Mouse (Mus musculus): ENCODE data around the gene Zfyve26. TPM values are rescaled to one million over a fixed set of nuclear protein-coding genes. Genes with fewer than 3 reads are reported as not detected.

Zfyve26 gene
- 7.0 and 8.7 TPM in 2 replicates for polyA plus RNA-seq (2015; fragmentation: Nextera tagmentation; extraction: Ambion mirVana)

DNA sequence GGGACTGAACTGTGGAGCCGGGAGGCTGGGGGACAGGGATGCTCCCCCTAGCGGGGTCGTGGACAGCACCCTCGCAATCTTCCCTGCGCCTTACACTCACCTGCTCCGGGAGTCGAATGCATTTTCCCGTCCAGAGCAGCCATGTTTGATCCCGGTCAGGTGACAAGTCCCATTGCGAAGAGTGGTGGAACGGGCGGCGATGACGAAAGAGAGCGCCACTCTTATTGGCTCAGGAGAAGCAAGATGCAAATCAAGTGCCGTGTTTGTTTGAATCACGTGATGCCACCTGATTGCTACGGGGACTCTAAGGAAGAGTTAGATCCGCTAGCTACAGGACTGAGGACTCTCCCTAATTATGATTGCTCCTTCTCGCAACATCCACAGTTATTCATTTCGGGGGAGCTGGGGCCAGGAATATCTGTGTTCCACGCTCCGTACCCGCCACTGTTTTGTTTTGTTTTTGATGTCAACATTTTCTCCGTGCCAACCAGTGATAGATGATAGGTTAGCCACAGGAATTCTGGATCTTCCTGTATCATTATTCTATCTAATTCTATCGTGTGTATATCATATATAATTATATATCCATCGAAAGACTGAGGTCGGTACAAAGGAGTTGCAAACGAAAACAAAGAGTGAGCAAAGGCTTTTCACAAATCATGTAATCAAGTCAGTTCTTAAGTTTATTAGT lies at the start of gene Zfyve26:
TSS of gene Zfyve26 (minus strand) at position 179 of the 691 bp plus-strand sequence.
- H3K4me1 ChIP-seq (ENCODE audit: control insufficient read depth, insufficient read depth, low read depth, low read length): peaks cover 10% of the 10 kb centered on the region
- under 1% methylated on average over 29 of the region's 29 CpGs for WGBS
- peak within 1 kb of the TSS; percentile 67 for H3K27ac ChIP-seq (ENCODE audit: low read depth, low read length)
- H3K36me3 ChIP-seq (ENCODE audit: control insufficient read depth, insufficient read depth, low read length): peaks cover 3% of the 10 kb centered on the region; the same call in 1 of the 2 replicates
- H3K4me2 ChIP-seq (ENCODE audit: low read length): peak within 1 kb of the TSS; percentile 90
- no peaks in the 10 kb centered on the region for H3K9me3 ChIP-seq (ENCODE audit: control insufficient read depth, low read length)
- H3K9ac ChIP-seq (ENCODE audit: low read depth, low read length): peak within 1 kb of the TSS; percentile 72
- H3K4me3 ChIP-seq (ENCODE audit: low read length): peak within 1 kb of the TSS; percentile 61
- ATAC-seq: peak; percentile 98
- no peaks in the 10 kb centered on the region for H3K27me3 ChIP-seq (replicated peaks; ENCODE audit: control insufficient read depth, insufficient read depth, low read length)

DNA sequence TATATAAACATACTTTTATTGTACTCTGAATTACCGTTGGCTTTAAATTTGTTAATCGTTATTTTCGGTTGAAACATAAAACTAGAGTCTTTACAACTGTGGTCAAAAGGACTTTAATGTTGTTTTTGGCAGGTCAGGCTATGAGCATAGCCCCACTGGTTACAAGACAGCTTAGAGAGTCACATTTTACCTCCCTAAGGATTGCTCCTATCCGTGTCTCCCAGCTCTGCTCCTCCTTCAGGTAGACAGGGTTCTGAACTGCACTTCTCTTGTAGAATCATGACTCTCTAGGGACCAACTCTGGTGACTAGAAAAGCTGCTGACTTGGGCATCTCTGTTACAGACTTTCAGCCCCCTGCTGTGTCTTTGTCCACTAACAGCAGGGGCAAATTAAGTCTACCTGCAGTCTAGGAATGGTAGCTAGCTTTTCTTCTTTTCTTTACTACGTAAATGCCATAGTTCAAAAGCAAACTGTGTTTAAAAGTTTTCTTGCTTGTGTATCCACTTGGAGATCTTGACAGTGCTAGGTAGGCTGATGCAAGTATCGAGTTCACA lies 45.3 kb upstream of the Zfyve26 start:
- no peaks in the 10 kb centered on the region for H3K4me1 ChIP-seq (ENCODE audit: control insufficient read depth, insufficient read depth, low read depth, low read length)
- ATAC-seq: no peak
- no peak overlapping the region for H3K4me2 ChIP-seq (ENCODE audit: low read length)
- H3K9ac ChIP-seq (ENCODE audit: low read depth, low read length): no peak overlapping the region
- H3K36me3 ChIP-seq (ENCODE audit: control insufficient read depth, insufficient read depth, low read length): no peaks in the 10 kb centered on the region
- no peaks in the 10 kb centered on the region for H3K27me3 ChIP-seq (replicated peaks; ENCODE audit: control insufficient read depth, insufficient read depth, low read length)
- no peak overlapping the region for H3K27ac ChIP-seq (ENCODE audit: low read depth, low read length)
- H3K9me3 ChIP-seq (ENCODE audit: control insufficient read depth, low read length): no peaks in the 10 kb centered on the region
- WGBS: 62% methylated on average over 6 of the region's 6 CpGs
- H3K4me3 ChIP-seq (ENCODE audit: low read length): no peak overlapping the region

DNA sequence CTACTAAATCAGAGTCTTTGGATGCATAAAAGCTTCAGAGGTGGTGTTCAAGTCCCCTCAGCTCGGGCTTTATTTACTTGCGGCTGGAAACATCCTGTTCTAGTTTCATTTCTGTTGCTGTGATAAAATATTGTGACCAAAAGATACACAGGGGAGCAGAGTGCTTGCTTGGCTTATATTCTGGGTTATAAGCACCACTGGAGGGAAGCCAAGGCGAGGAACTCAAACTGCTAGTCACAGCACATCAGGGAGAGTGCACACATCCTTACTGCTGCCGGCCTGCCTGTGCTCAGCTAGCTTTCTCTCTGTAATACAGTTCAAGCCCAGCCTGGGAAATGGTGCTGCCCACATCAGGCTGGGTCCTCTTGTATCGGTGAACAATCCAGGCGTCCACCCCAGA lies 44.4 kb upstream of the Zfyve26 start:
- no peak overlapping the region for H3K9ac ChIP-seq (ENCODE audit: low read depth, low read length)
- no peak overlapping the region for H3K27ac ChIP-seq (ENCODE audit: low read depth, low read length)

DNA sequence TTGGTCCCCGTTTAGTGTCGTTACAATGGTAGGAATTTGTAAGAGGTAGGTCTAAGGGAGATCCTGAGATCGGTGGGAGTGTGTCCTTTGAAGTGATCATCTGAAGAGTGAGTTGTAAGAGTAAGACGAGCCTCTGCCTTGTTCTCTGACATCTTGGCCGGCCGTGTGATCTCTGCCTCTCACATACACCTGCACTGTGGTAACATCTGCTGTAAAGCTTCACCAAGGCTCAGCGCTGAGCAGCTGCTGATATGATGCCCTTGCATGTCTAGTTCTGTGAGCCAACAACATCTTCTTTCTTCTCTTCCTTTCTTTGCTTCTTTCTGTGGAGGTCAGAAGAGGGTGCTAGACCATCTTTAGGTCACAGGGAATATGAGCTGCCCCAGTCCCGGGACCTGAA lies 42.7 kb upstream of the Zfyve26 start:
- H3K4me1 ChIP-seq (ENCODE audit: control insufficient read depth, insufficient read depth, low read depth, low read length): no peaks in the 10 kb centered on the region
- no peak overlapping the region for H3K27ac ChIP-seq (ENCODE audit: low read depth, low read length)
- no peak overlapping the region for H3K9ac ChIP-seq (ENCODE audit: low read depth, low read length)
- no peak overlapping the region for H3K4me3 ChIP-seq (ENCODE audit: low read length)
- no peak overlapping the region for H3K4me2 ChIP-seq (ENCODE audit: low read length)
- no peaks in the 10 kb centered on the region for H3K36me3 ChIP-seq (ENCODE audit: control insufficient read depth, insufficient read depth, low read length)
- no peaks in the 10 kb centered on the region for H3K27me3 ChIP-seq (replicated peaks; ENCODE audit: control insufficient read depth, insufficient read depth, low read length)
- no peak for ATAC-seq
- 92% methylated on average over 8 of the region's 8 CpGs for WGBS
- H3K9me3 ChIP-seq (ENCODE audit: control insufficient read depth, low read length): no peaks in the 10 kb centered on the region

More for the DNA sequence above, 44.4 kb upstream of the Zfyve26 start:
- 78% methylated on average over 6 of the region's 6 CpGs for WGBS
- ATAC-seq: no peak
- Histone ChIP-seq H3K4me1 (ENCODE audit: control insufficient read depth, insufficient read depth, low read depth, low read length) (no peaks in the 10 kb centered on the region), H3K4me3 (ENCODE audit: low read length) (no peak overlapping the region), H3K9me3 (ENCODE audit: control insufficient read depth, low read length) (no peaks in the 10 kb centered on the region), H3K27me3 (replicated peaks; ENCODE audit: control insufficient read depth, insufficient read depth, low read length) (no peaks in the 10 kb centered on the region), H3K4me2 (ENCODE audit: low read length) (no peak overlapping the region), H3K36me3 (ENCODE audit: control insufficient read depth, insufficient read depth, low read length) (no peaks in the 10 kb centered on the region)

DNA sequence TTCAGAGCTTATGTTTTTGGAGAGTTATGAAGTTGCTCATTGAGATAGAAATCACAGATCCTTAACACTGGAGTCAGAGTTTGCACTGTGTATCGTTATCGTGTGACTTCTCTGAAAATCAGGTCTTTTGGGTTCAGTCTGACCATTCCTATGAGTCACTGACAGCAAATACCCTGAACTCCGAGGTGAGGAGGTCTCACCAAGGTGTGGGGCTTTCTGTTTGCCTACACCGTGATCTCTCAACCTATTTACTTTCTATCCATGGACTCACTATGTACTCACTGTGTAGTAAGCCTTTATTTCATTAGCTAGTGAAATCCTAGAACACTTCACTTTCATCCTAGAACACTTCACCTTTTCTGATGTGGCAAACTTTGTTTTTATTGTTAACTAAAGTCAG lies 35.6 kb upstream of the Zfyve26 start:
- 81% methylated on average over 4 of the region's 4 CpGs for WGBS

DNA sequence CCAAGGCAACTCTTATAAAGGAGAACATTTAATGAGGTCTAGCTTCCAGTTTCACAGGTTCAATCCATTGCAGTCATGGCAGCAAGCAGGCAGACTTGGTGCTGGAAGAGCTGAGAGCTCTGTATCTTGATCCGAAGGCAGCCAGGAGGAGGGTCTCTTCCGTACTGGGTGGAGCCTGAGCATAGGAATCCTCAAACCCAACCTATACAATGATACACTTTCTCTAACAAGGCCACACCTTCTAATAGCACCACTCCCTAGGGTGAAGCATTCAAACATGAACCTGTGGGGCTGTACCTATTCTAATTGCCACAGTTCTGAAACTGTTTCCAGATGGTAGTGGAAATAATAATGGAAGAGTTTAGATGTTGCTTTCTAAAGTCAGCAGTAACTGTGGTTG lies 34.5 kb upstream of the Zfyve26 start:
- H3K27ac ChIP-seq (ENCODE audit: low read depth, low read length): no peak overlapping the region
- H3K4me3 ChIP-seq (ENCODE audit: low read length): no peak overlapping the region
- 81% methylated on average over 2 of the region's 2 CpGs for WGBS
- no peaks in the 10 kb centered on the region for H3K27me3 ChIP-seq (replicated peaks; ENCODE audit: control insufficient read depth, insufficient read depth, low read length)
- no peaks in the 10 kb centered on the region for H3K9me3 ChIP-seq (ENCODE audit: control insufficient read depth, low read length)
- no peaks in the 10 kb centered on the region for H3K4me1 ChIP-seq (ENCODE audit: control insufficient read depth, insufficient read depth, low read depth, low read length)
- ATAC-seq: no peak
- no peak overlapping the region for H3K4me2 ChIP-seq (ENCODE audit: low read length)
- H3K36me3 ChIP-seq (ENCODE audit: control insufficient read depth, insufficient read depth, low read length): no peaks in the 10 kb centered on the region
- H3K9ac ChIP-seq (ENCODE audit: low read depth, low read length): no peak overlapping the region

More for the DNA sequence above, 35.6 kb upstream of the Zfyve26 start:
- Histone ChIP-seq H3K4me3 (ENCODE audit: low read length) (no peak overlapping the region), H3K9me3 (ENCODE audit: control insufficient read depth, low read length) (no peaks in the 10 kb centered on the region), H3K36me3 (ENCODE audit: control insufficient read depth, insufficient read depth, low read length) (no peaks in the 10 kb centered on the region), H3K27ac (ENCODE audit: low read depth, low read length) (no peak overlapping the region), H3K4me1 (ENCODE audit: control insufficient read depth, insufficient read depth, low read depth, low read length) (no peaks in the 10 kb centered on the region), H3K27me3 (replicated peaks; ENCODE audit: control insufficient read depth, insufficient read depth, low read length) (no peaks in the 10 kb centered on the region), H3K4me2 (ENCODE audit: low read length) (no peak overlapping the region), H3K9ac (ENCODE audit: low read depth, low read length) (no peak overlapping the region)
- ATAC-seq: no peak

DNA sequence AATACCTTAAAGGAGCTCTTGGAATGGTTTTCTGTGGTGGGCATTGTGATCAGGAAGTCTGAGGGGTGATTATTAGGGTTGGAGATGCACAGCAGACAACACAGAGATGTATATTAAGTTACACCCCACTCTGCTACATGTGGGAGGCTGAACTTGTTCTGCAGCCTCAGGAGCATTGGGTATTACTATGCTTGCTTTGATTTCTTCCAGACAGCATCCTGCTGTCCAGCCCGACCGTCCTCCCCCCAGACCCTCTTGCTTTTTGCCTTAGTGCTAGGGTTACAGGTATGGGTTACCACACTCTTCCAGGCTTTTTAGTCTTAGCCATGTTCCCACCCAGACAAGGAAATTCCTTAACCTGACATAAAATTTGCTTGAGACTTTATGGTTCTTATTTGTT lies 31.8 kb upstream of the Zfyve26 start:
- 80% methylated on average over 2 of the region's 2 CpGs for WGBS
- Histone ChIP-seq H3K4me1 (ENCODE audit: control insufficient read depth, insufficient read depth, low read depth, low read length) (no peaks in the 10 kb centered on the region), H3K36me3 (ENCODE audit: control insufficient read depth, insufficient read depth, low read length) (no peaks in the 10 kb centered on the region), H3K9ac (ENCODE audit: low read depth, low read length) (no peak overlapping the region), H3K27me3 (replicated peaks; ENCODE audit: control insufficient read depth, insufficient read depth, low read length) (no peaks in the 10 kb centered on the region), H3K4me3 (ENCODE audit: low read length) (no peak overlapping the region), H3K27ac (ENCODE audit: low read depth, low read length) (no peak overlapping the region), H3K4me2 (ENCODE audit: low read length) (no peak overlapping the region), H3K9me3 (ENCODE audit: control insufficient read depth, low read length) (no peaks in the 10 kb centered on the region)
- no peak for ATAC-seq

DNA sequence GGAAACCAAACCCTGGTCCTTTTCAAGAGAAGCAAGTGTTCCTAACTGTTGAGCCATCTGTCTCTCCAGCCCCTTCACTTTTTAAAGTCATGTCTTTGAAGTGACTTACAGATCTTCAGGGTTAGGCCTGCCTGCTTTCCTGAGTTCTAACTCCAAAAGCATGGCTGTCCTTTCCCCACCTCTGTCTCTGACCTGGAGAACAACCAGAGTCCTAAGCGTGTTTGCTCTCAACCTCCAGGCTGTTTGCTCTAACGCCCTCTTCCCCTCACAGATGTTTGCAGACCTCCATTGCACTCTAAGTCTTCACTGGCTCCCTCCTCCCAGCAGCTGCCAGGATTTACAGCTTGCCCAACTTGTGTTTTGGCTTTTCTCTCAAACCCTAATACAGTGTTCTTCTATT lies 30.6 kb upstream of the Zfyve26 start:
- H3K36me3 ChIP-seq (ENCODE audit: control insufficient read depth, insufficient read depth, low read length): no peaks in the 10 kb centered on the region
- no peaks in the 10 kb centered on the region for H3K4me1 ChIP-seq (ENCODE audit: control insufficient read depth, insufficient read depth, low read depth, low read length)
- WGBS: 85% methylated on average over 2 of the region's 2 CpGs
- H3K27ac ChIP-seq (ENCODE audit: low read depth, low read length): no peak overlapping the region
- no peak for ATAC-seq
- no peak overlapping the region for H3K9ac ChIP-seq (ENCODE audit: low read depth, low read length)
- H3K9me3 ChIP-seq (ENCODE audit: control insufficient read depth, low read length): no peaks in the 10 kb centered on the region
- H3K27me3 ChIP-seq (replicated peaks; ENCODE audit: control insufficient read depth, insufficient read depth, low read length): no peaks in the 10 kb centered on the region
- no peak overlapping the region for H3K4me2 ChIP-seq (ENCODE audit: low read length)
- H3K4me3 ChIP-seq (ENCODE audit: low read length): no peak overlapping the region

DNA sequence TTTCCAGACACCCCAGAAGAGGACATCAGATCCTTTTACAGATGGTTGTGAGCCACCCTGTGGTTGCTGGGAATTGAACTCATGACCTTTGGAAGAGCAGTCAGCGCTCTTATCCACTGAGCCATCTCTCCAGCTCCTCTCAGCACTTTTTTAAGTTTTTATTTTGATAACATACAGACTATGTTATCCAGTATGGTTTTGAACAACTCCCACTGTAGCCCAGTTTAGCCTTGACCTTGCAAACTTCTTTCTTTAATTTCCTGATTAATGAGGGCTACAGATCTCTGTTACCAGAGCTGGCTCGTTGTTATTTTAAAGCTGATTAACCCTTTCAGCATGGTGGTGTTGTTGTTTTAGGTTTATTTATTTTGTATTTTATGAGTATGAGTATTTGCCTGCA lies 30.1 kb upstream of the Zfyve26 start:
- ATAC-seq: no peak
- Histone ChIP-seq H3K36me3 (ENCODE audit: control insufficient read depth, insufficient read depth, low read length) (no peaks in the 10 kb centered on the region), H3K27me3 (replicated peaks; ENCODE audit: control insufficient read depth, insufficient read depth, low read length) (no peaks in the 10 kb centered on the region), H3K9me3 (ENCODE audit: control insufficient read depth, low read length) (no peaks in the 10 kb centered on the region), H3K4me1 (ENCODE audit: control insufficient read depth, insufficient read depth, low read depth, low read length) (no peaks in the 10 kb centered on the region), H3K4me2 (ENCODE audit: low read length) (no peak overlapping the region), H3K27ac (ENCODE audit: low read depth, low read length) (no peak overlapping the region), H3K4me3 (ENCODE audit: low read length) (no peak overlapping the region), H3K9ac (ENCODE audit: low read depth, low read length) (no peak overlapping the region)
- 71% methylated on average over 2 of the region's 2 CpGs for WGBS

All from hindbrain, embryonic 16.5 days (tissue).